Mouse (Mus musculus) layer of hippocampus, adult 9-10 months (tissue): ENCODE results near the gene 1110008P14Rik.

ENCODE experiments used
- DNase-seq: peaks from one replicate; pipeline ENCODE4 v3.0.0; 2022; ENCODE audit warnings: low spot score

The 1110008P14Rik gene

DNA sequence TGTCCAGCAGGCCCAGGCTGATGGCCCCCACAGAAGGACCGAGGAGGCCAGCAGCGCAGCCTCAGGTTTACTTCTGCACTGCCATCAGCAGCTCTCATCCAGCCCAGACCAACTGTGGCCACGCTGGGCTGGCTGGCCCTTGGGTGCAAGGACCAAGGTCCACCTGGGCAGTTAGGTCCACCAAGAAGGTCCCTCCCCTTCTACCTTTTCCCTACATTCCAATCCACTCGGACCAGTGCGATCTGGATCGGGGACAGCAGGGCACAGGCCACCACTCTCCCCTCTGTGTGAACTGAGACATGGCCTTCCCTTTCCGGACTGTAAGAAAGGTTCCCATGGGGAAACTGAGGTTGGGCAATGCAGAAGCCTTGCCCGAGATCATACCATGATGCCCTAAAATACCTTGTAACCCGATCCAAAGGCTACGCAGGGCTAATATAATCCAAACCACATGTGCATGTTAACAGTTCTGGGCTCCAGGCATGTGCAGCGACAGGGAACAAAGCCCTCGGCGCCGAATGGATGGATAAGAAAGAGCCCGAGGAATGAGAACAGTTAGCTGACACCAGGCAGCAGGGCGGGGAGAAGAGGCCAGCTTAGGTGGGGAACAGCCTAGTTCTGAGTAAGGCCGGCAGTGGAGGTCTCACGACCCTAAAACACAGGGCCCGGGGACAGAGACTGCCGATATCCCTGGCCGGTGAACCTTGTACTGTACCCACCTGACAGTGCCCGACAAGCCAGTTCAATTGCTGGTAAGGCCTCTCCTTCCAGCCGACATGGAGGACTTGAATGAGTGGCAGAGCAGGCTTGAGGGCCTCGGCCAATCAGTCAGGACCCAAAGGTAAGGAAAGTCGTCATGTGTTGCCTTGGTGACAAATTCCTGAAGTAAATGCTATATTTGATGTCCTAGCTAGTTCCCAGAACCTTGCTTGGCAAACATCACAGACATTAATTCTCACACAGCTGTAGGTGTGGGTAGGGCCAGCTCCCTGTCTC, 27.0 kb upstream of the 1110008P14Rik start:
- DNase-seq = no peak

DNA sequence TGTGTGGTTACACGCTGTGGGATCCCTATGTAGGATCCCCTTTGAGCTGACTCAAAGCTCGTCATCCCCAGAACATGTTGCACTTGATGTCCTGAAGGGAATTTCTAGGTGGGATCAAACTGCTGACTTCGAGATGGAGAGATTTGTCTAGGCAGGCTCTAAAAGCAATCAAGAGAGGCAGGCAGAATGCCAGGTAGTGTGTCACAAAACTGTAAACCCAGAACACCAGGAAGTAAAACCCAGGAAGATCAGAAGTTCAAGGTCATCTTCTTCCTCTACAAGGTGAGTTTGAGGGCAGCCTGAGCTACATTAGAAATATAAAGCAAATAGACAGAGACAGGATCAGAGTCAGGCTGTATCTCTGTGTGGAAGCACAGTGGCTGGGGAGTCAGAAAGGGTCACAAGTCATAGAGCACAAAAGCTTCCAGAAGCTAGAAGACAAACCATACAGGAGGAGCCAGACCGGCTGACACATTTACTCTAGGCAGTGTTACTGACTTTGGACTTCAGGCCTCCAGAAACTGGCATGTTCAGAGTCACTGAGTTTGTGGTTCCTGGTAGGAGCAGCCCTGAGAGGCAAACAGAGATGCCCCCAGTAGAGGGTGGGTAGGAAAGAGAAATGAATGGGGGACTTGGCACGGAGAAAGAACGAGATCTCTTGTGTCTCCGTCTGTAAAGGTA, 25.5 kb upstream of the 1110008P14Rik start:
- no peak for DNase-seq

DNA sequence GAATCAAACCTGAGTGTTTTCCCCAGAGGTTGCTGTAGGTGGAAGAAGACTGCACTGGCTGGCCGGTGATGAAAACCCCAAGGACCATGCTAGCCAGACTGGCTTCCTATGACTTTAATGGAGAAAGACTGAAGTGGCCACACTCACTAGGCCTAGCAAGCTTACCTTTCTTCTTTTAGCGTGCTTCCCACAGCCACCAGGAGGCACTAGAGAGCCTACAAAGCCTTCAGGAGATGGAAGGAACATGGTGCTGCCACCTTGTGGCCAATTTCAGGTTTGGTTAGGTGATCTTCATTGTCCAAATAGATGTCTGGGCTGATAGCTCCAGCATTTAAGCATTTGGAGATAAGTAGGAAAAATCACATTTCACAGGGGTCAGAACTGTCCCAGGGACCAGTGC, 22.9 kb upstream of the 1110008P14Rik start:
- peak; percentile 97 for DNase-seq

DNA sequence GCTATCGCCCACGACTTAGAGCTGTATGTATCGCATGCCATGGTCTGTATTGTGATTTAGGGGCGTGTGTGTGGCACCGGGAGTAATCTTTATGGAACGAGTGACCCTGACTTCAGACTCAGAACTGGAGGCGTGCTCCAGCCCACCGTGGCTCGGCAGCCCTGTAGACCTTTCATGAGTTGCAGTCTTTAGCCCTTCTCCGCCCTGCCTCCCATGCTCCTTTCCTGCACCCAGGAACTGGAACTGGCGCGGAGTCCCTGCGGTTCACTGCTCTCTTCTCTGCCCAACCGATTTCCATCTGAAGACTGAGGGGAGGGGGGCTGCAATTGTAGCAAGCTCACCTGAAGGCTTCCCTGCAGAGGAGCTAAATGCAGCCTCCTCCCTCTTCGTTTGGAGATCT, 15.0 kb upstream of the 1110008P14Rik start:
- no peak for DNase-seq

DNA sequence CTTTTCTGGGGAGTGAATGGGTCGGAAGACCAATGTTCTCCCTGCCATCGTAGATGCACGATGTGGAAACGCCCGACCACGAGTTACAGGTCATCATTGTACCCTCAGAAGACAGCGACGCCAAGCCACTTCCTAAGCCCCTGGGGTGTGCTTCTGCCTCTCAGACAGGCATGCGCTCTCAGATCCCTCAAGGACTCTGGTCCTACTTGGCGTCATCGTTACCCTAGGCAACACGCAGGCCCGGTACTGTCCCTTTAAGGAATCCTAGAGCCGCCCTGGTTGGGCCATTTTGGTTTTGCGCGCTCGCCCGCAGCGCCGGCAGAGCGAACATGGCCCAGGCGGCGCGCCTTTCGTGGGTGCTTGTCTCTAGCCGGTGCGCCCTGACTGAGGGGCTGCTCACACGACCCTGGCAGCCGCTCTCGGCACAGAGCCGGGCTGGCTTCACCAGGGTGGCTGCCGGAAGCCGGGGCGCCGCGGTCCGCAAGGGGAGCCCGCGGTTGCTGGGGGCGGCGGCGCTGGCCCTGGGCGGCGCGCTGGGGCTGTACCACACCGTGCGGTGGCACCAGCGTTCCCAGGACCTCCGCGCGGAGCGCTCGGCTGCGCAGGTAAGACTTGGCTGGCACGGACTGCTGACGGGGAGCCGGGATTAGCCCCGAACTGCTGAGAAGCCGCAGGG, 14.3 kb upstream of the 1110008P14Rik start:
- DNase-seq = peak; percentile 84

DNA sequence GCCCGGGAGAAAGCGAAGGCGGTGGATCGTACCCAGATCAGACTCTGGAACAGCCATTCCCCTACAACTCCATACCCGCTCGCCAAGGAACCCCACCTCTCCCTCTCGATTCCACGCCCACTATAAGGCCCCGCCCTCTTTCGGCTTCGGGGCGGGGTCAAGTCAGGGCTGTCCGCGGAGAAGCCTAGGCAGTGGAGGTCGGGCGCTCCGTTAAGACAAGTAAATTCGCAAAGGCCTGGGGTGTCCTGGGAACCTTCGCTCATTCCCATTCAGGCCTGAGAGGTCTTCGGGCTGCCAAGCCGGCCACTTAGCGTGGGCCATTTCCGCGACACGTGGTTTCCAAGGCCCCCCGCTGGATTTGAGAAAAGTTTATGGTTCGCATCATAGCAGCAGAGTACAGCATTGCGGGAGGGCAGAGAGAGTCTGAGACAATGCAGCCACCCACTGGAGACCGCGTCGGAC, 13.8 kb upstream of the 1110008P14Rik start, which contains the start of gene Ptges2:
Ptges2 (plus strand) TSS at position 413 of the 462 bp plus-strand sequence.
- peak; percentile 91 for DNase-seq

DNA sequence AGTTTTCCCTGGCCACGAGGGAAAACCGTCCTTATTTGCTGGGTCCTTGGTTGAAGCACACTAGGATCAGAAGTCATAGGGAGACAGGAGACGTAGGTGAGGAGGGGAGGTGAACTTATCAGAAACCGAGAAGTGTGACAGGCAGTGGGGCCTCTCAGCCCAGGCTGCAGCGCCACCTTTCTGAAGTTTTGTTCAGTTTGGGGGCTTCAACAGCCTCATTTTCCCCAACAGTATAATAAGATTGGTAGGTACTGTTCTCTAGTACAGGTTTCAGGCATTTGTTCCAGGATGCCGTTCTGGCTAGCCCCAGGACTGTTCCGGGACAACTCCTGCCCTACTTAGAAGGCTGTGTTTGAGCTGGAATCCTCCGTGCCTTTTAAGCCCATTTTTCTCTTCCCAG, 13.2 kb upstream of the 1110008P14Rik start:
- no peak for DNase-seq

DNA sequence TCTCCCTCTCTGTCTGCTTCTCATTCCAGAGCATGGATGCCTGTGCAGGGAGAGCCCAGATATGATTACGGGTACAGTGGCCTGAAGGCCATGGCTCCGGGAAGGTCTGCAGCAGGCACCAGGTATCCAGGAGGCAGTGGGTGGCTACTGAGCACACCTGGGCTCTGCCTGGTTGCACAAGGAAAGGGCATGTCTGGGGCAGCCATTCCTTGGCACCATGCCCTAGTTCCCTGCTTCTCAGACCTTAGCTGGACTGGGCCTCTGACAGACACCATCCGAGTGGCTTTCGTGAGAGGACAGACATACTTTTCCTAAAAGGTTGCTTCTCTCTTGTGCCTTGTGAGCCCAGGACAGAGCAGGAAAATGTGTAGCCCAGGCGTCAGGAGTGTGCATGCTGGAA, 10.3 kb upstream of the 1110008P14Rik start:
- no peak for DNase-seq

DNA sequence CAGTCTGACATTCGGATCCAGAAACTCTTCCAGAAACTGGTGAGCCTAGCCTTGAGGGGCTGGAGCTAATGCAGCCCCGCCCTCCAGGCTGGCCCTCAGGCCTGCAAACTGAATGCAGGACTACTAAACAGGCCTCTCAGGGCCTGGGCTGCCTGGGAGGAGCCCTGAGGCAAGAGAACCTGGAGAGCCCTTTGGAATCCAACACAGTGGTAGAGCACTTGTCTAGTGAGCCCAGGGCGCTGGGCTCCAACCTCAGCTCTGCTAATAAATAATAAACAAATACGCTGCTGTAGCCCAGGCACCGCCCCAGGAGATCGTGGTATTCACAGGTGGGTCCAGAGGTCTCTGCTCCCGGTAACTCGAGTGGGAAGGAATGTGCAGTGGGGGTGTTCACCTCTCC, 9.1 kb upstream of the 1110008P14Rik start:
- no peak for DNase-seq

DNA sequence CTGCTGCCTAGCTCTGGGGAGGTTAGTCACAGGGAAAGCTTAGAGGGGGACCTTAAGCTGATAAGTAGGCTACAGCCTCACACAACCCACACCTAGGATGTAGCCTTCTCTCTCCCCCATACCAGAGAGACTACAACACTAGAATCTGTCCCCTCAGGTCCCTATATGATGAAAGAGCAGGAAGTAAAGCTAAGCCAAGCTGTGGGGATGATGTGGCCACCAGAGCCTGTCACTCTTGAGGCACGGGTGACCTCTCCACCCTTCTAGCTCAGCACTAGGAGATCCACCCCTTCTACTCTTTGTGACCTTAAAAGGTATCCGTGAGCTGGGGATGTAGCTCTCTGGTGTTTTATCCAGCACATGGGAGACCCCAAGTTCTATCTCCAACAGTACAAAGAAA, 7.4 kb upstream of the 1110008P14Rik start:
- DNase-seq = no peak

DNA sequence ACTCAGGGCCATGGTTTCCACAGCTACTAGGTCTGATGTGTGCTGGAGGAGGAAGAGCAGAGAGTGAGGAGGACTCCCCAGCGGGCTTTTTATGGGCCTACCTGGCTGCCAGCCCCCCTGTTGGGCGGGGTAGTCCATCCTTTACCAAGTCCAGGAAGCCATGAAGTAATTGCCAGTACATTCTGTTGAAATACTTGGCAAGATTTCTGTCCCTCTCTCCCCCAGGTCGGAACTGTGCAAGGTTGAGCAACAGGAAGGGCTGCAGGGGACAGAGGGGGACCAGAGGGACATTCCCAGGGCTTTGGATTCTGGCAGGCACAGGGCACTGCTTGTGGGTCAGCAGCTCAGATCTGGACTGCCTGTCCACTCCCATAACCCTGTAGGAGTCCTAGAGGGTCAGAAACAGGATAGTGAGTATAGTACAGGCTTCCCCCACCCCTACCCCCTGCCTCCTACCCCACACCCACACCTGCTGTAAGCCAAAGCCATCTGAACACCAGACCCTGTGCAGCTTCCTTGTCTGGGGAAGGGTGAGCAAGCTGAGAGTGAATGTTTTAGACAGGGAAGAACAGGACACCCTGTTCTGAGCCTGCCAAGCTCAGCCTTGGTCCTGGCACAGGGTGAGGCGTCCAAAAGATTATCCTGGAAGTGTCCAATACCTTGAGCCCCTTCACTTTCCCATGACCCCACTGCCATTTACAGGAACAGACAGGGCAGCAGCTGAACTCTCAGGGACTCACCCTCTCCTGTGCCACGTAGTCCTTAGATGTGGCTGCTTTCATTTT, 6.2 kb upstream of the 1110008P14Rik start, which contains the start of gene Lcn2:
Lcn2 (minus strand) TSS at position 547 of the 785 bp plus-strand sequence.
- DNase-seq = no peak

DNA sequence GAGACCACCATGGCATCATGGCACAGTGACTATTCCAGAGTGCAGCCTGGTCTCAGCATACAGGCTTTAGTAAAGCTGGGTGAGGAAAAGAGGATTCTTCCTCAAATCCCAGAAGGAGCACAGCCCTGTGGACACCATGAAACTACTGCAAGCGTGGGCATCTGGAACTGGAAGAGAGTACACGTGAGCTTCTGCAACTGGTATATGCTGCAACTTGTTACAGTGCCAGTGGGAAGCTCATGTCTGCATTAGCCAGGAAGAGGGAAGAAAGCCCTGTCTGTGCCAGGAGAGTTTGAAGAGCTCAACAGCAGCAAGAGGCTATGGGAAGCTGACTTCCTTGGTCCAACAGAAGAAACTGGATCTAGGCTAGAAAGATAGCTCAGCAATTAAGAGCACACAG, 951 bp upstream of the 1110008P14Rik start:
- DNase-seq = no peak

DNA sequence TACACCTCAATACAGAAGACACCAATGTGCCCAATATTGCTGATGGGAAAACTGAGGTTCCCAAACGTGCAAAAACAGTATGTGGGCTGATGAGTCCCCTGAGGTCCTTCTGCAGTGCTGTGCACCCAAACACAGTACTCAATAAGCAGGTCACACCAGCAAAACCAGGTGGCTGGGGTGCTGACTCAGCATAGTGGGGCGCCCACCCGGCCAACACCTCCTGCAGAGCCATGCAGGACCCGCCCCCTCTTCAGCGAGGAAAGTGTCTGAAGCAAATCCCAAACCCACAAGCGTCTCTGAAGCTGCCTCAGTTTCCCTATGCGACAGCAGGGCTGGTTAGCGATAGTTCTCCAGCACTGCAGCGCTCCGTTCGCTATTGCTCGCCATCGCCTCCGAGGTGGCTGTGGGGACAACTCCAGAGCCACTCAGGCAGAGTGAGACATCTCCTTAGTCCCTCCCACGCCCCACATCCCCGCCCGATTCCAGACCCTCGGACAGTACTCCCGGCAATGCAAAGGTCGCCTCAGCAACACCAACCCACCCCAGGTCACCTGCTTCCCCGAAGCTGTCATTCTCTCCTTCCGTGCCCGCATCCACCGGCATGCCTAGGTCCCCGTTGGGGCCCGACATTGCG, 480 bp downstream of the 1110008P14Rik start:
- DNase-seq = no peak

DNA sequence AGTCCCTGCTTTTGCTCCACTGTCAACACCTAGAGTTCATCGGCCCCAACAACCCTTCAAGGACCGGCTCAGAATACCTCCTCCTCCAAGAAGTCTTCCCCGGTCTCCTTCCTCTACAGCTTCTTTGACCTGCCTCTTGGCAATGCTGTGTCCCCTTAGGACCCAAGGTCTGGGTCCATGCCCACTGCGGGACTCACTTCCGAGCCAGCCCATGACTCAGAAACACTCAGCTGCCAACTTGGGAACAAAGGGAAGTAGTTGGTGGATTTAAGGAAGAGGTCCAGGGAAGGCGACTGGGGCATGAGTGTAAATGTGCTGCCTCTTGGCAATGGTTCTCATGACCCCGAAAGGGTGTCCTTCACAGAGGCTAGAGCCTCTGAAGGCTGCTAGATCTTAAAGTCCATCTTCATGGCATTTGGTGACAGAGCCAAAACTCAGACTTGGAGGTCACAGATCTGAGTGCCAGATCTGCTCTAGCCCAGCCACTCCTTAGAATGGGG, 1.7 kb downstream of the 1110008P14Rik start:
- DNase-seq = no peak

DNA sequence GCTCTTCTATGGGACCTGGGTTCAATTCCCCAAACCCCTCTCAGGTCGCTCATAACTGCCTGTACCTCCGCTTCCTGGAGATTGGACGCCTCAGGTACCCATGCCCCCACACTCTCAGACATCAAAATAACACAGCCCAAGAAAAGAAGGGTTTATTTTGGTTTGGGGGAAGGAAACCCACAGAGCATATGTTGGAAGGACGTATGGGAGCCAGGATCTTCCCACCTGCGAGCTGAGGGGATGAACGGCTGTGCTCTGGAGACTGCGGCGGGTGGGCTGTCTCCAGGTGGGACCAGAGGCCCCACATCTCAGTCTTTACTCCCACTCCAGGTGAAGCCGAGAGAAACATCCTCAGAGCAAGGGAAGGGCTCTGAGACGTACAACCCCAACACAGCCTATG, 4.8 kb downstream of the 1110008P14Rik start:
- DNase-seq = no peak

DNA sequence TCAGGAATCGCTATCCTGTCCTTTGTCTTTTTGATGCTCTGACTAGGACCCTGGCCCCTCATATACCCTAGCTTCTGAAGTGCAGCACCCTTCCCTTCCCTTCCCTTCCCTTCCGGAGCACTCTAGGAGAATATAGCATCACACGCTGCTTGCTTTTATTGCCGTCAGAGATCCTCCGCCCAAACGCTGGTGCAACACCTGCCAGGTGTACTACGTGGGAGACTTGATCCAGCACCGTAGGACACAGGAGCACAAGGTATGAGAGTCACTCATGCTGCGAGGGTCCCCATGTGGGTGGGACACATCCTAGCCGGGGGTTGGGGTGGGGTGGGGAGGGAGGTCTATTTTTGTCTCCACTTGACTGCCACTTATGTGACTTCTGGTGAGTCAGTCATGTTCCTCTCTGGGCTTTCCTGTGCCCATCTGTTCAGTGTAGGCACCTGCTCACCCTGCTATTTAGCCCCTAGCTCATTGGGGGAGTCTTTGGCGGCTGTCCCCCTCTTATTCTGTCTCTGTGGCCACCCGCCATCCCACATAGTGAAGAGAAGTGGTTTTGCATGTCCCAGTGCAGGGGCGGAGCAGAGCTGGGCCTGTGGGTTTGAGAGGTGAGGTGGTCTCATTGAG, 6.3 kb downstream of the 1110008P14Rik start:
- DNase-seq = no peak

DNA sequence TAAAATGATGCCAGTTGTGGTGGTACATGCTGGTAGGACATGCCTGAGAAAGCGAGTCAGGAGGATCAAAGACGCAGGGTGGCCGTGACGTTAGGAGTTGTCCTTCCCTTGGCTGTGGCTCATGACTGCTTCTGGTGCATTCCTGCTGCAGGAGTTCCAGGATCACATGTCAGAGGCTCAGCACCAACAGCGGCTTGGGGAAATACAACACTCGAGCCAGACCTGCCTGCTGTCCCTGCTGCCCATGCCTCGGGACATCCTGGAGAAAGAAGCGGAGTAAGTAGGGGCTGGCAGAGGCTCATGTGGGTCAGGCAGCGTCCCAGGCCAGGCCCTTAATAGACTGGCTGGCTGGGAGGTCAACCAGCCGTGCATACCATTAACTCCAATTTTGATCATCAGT, 7.5 kb downstream of the 1110008P14Rik start:
- DNase-seq = no peak

DNA sequence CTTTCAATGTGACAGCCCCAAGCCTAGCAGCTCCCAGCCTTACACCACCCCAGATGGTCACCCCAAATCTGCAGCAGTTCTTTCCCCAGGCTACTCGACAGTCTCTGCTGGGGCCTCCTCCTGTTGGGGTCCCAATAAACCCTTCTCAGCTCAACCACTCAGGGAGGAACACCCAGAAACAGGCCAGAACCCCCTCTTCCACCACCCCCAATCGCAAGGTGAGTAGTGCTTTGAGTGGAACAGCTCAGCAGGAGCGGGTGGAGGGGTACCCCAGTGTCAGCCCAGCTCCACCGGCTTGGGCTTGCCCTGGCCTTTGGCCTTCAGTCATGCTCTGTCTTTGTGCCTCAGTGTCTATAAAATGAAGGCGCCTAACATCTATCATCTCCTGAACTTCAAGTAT, 14.4 kb downstream of the 1110008P14Rik start:
- DNase-seq = no peak

DNA sequence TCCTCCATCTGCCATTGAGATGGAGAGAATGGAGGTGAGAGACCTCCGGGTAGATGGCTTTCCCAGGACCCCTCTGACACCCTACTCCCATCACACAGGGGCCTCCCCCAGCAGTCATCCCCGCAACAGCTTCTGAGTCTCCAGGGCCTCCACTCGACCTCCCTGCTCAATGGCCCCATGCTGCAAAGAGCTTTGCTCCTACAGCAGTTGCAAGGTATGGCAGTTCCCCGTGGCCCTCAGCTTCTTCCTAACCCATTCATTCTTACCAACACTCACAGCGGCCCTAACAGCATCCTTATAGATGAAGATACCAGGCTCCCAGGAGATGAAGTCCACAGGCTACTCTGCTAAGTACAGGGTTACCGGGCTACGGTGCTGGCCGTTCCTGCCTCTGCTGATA, 17.6 kb downstream of the 1110008P14Rik start:
- DNase-seq = no peak

DNA sequence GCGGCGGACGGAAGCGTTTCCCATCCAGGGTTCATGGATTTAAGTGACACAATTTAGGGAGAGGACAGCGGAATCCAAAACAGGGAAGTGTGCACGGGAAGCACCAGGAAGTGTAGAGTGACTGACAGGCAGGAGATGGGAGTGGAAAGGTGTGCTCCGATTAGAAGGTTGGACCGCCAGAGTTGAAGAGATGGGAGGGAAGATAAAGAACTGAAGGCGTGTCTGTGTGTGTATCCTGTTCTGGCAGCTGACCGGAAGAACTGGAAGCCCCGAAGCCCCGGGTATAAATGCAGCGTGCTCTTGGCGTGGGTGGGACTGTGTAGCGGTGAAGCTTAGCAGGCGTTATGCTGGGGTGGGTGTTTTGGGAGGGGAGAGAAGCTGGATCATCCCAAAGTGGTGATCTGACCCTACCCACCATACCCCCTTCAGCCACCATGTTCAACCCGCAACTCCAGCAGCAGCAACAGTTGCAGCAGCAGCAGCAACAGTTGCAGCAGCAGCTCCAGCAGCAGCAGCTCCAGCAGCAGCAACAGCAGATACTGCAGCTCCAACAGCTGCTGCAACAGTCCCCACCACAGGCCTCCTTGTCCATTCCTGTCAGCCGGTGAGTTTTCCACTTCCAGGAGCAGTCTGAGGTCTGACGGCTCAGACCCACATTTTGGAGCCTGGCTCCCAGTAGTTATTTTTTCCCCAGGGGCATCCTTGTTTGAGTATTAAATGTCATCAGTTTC, 18.2 kb downstream of the 1110008P14Rik start:
- DNase-seq = no peak
